Mouse (Mus musculus) kidney, postnatal 0 days (tissue): Measurements from ENCODE around the gene Inpp5e. TPM values are rescaled to one million over a fixed set of nuclear protein-coding genes. Genes with fewer than 3 reads are reported as not detected.

Experiments
- ATAC-seq: fragments of 200-750 bp; cut with Nextera tagmentation; replicated peaks from 2 replicates; pipeline ENCODE4 v1.8.0; 2017; ENCODE audit warnings: low read depth, moderate number of reproducible peaks, moderate TSS enrichment, moderate library complexity; ENCODE audit not compliant: low FRiP score
- DNase-seq: peaks from one replicate; pipeline ENCODE4 v3.0.0-alpha.2; 2016; ENCODE audit warnings: low spot score
- H3K27ac ChIP-seq: fragments of 300-500 bp; sonication (generic); 2 replicates; pipeline ENCODE4 v1.5.1; 2014; ENCODE audit warnings: mild to moderate bottlenecking
- H3K27me3 ChIP-seq: fragments of 300-500 bp; sonication (generic); 2 replicates; pipeline ENCODE4 v1.6.1; 2014; ENCODE audit warnings: low read length, mixed read lengths; ENCODE audit not compliant: insufficient read depth
- H3K36me3 ChIP-seq: fragments of 300-500 bp; sonication (generic); 2 replicates; pipeline ENCODE4 v1.6.1; 2014; ENCODE audit warnings: low read length, mixed read lengths; ENCODE audit not compliant: insufficient read depth
- H3K4me1 ChIP-seq: fragments of 300-500 bp; sonication (generic); replicated peaks from 2 replicates; pipeline ENCODE4 v1.6.1; 2014; ENCODE audit warnings: antibody characterized with exemption, low read length, mixed read lengths; ENCODE audit not compliant: insufficient read depth
- H3K4me2 ChIP-seq: fragments of 300-500 bp; sonication (generic); 2 replicates; pipeline ENCODE4 v1.6.1; 2014; ENCODE audit warnings: mild to moderate bottlenecking, low read length, moderate library complexity, mixed read lengths
- H3K4me3 ChIP-seq: fragments of 300-500 bp; sonication (generic); replicated peaks from 2 replicates; pipeline ENCODE4 v1.5.1; 2014; ENCODE audit warnings: low read depth, low read length
- H3K9ac ChIP-seq: fragments of 300-500 bp; sonication (generic); 2 replicates; pipeline ENCODE4 v1.6.1; 2014; ENCODE audit warnings: low read depth, low read length
- H3K9me3 ChIP-seq: fragments of 300-500 bp; sonication (generic); replicated peaks from 2 replicates; pipeline ENCODE4 v1.6.1; 2016; ENCODE audit warnings: low read length, inconsistent platforms, mixed read lengths
- CTCF ChIP-seq: IDR thresholded peaks from 2 replicates; pipeline ENCODE4 v1.5.1; 2016; ENCODE audit warnings: antibody characterized with exemption, low read depth, mild to moderate bottlenecking, moderate library complexity
- WGBS: fragments of 180-500 bp; shearing (Covaris S2); extraction: QIAGEN DNeasy Blood & Tissue Kit; methylation state at CpG from one replicate; pipeline ENCODE4 v1.1.7; 2014; 5-methylcytosine and 5-hydroxymethylcytosine counted together
- polyA plus RNA-seq: library from polyadenylated mRNA; unstranded; fragments of >200 nt; fragmentation: Nextera tagmentation; extraction: Ambion mirVana; gene quantifications from 2 replicates; pipeline ENCODE4 v1.2.1, GENCODE M21; 2015

Gene Inpp5e
- polyA plus RNA-seq, 1 experiment from 2014 or later = 18.6 TPM

DNA sequence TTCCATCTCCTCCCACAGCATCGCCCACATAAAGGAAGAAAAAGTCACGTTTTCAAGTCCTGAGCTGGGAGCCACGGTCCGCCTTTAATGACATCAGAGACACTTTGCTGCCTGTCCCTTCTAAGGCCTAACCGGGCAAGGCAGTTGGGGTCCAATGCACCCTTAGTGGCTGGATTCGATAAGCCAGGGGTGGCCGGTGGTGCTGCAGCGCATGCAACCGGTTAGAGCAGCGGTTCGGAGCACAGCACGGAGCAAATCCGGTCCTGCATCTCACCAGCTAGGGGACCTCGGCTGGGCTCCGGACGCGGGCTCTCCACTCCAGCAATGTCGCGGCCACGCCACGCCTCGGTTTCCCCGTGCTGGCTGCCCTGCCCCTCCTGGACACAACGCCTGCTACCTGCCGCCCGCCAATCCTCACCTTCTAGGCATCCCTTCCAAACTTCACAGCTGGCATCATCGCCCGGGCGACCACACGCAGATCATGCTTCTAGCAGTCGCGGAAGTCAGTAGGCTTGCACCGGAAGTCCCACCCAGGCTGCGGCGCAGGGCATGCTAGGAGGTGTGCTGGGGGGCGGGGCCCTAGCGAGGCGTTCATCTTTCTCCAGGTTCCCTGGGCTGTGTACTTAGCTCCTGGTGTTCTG, 28.8 kb downstream of the Inpp5e start, which contains the start of gene Snapc4:
TSS of gene Snapc4 (minus strand) at position 523 of the 641 bp plus-strand sequence.
- ATAC-seq = peak; percentile 93
- H3K36me3 ChIP-seq = peaks cover 41% of the 10 kb centered on the region
- peak within 1 kb of the TSS; percentile 78 for H3K4me3 ChIP-seq

GRCm38 (mm10) chr2:26372396-26372795, 36.6 kb downstream of the Inpp5e start:
- H3K9me3 ChIP-seq = no peaks in the 10 kb centered on the region
- H3K4me2 ChIP-seq = no peak overlapping the region
- H3K4me3 ChIP-seq = no peak overlapping the region
- no peak overlapping the region for H3K9ac ChIP-seq
- H3K4me1 ChIP-seq = no peaks in the 10 kb centered on the region
- DNase-seq (no peak), ATAC-seq (no peak)
- H3K27ac ChIP-seq = no peak overlapping the region
- WGBS = 97% methylated on average over 8 of the region's 8 CpGs
- no peak for TF ChIP-seq CTCF
- H3K27me3 ChIP-seq = no peaks in the 10 kb centered on the region
- H3K36me3 ChIP-seq = peaks cover 78% of the 10 kb centered on the region

More for the DNA sequence above, 28.8 kb downstream of the Inpp5e start, which contains the start of gene Snapc4:
- Histone ChIP-seq H3K27me3 (no peaks in the 10 kb centered on the region), H3K9ac (peak within 1 kb of the TSS; percentile 79), H3K4me2 (peak within 1 kb of the TSS; percentile 95), H3K27ac (peak within 1 kb of the TSS; percentile 50), H3K4me1 (peaks cover 4% of the 10 kb centered on the region; the same call in 1 of the 2 replicates), H3K9me3 (no peaks in the 10 kb centered on the region)
- under 1% methylated on average over 38 of the region's 38 CpGs for WGBS
- peak; percentile 94 for DNase-seq
- peak; percentile 2; the same call in 1 of the 2 replicates for TF ChIP-seq CTCF

DNA sequence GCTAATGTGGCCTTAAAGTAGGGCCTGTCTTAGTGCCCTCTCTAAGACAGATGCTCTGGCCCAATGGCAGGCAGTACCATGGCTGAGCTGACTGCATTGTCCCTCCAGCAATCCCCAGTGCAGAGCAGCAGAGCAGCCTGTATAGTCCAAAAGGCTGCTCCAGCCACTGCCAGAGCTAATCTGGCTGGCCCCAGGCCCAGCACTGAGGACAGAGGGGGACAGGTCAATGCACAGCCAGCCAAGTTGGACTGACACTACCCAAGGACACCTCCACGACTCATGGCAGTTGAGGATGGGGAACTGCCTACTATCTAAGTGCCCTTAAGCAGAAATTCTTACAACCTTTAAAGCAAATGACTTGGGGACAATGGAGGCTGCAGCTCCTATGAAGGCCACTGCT, 40.4 kb downstream of the Inpp5e start:
- Histone ChIP-seq H3K4me2 (no peak overlapping the region), H3K36me3 (peaks cover 71% of the 10 kb centered on the region), H3K9me3 (no peaks in the 10 kb centered on the region), H3K27me3 (no peaks in the 10 kb centered on the region), H3K4me1 (no peaks in the 10 kb centered on the region), H3K4me3 (no peak overlapping the region), H3K9ac (no peak overlapping the region), H3K27ac (no peak overlapping the region)
- no peak for ATAC-seq
- 90% methylated on average over 1 of the region's 1 CpGs for WGBS
- no peak for DNase-seq
- TF ChIP-seq CTCF = no peak

DNA sequence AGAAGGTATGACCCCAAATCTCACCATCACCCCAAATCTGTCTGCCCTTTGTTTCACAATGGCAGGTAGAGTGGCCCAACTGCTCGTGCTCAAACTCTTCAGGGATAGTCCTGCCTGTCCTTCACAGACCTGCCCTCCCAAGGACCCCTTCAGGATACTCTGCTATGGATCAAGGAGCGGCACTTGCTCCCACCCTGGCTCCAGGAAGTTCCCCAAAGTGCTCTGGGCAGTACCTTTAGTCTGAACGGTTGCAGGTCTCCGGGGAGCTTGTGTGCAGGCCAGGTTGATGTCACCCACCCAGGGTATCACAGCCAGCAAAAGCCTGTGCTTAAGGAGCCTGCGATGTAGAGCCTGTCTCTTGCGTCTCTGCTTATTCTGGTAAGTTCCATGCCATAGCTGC, 41.1 kb downstream of the Inpp5e start:
- TF ChIP-seq CTCF = no peak
- H3K36me3 ChIP-seq = peaks cover 72% of the 10 kb centered on the region
- no peak overlapping the region for H3K27ac ChIP-seq
- H3K9me3 ChIP-seq = no peaks in the 10 kb centered on the region
- ATAC-seq (no peak), DNase-seq (no peak)
- WGBS = 92% methylated on average over 6 of the region's 6 CpGs
- H3K9ac ChIP-seq = no peak overlapping the region
- H3K27me3 ChIP-seq = no peaks in the 10 kb centered on the region
- H3K4me1 ChIP-seq = no peaks in the 10 kb centered on the region
- H3K4me3 ChIP-seq = no peak overlapping the region
- H3K4me2 ChIP-seq = no peak overlapping the region

DNA sequence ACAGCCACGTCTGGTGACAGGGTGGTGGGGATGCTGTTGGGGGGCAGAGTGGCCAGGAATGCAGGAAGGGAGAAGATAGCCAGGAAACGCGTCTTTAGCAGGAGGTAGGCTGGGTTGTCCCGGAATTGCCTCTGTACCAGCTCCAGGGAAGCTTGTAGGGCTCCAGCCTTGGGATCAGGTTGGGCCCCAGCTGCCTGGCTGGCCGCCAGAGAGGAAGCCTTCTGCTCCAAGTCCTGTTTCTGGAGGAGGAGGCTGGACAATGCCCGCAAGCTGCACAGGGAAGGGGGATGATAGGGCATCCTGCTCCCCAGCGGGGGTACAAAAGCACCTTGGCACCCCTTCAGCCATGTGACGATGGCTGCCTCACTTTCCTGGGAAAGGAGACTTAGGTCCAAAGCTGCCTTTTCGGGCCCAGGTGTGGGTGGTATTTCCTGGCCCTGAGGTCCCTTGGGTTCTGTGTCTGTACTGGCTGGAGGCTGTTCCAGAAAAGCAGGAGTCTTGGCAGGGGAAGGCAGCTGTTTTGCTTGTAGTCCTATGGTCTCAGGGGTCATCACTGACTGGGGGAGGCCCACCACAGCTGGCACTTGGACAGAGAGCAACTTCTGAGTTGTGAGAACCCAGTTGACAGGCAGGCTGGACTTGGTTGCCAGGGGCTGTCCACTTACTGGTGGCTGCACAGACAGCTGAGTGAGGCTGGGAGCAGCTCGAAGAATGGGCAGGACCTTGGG, 44.1 kb downstream of the Inpp5e start:
- no peaks in the 10 kb centered on the region for H3K4me1 ChIP-seq
- H3K36me3 ChIP-seq = peaks cover 55% of the 10 kb centered on the region
- H3K9ac ChIP-seq = no peak overlapping the region
- H3K9me3 ChIP-seq = no peaks in the 10 kb centered on the region
- H3K4me2 ChIP-seq = no peak overlapping the region
- no peaks in the 10 kb centered on the region for H3K27me3 ChIP-seq
- H3K27ac ChIP-seq = no peak overlapping the region
- WGBS = 69% methylated on average over 10 of the region's 10 CpGs
- DNase-seq = peak; percentile 28
- ATAC-seq = no peak
- no peak overlapping the region for H3K4me3 ChIP-seq
- TF ChIP-seq CTCF = no peak

DNA sequence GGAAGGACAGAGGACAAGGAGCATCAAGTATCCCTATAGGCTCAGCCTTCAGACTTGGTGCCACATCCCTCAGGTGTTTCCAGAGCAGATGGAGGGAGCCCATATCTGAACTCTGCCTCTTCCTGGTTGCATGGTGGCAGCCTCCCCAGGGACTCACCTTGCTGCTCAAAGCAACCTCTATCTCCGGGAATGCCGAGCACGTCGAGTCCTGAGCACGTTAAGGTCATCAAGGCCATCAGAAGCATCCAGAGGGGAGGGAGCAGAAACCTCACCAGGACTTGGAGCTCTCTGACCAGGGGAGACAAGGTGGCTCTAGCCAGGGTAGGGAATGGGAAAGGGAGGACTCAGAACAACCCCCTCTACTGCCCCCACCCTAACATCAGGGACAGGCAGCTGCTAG, 45.5 kb downstream of the Inpp5e start:
- H3K36me3 ChIP-seq = peaks cover 44% of the 10 kb centered on the region
- WGBS = 62% methylated on average over 5 of the region's 5 CpGs
- no peak for ATAC-seq

More for the DNA sequence above, 45.5 kb downstream of the Inpp5e start:
- TF ChIP-seq CTCF = no peak
- Histone ChIP-seq H3K27ac (no peak overlapping the region), H3K4me1 (no peaks in the 10 kb centered on the region), H3K9ac (no peak overlapping the region), H3K9me3 (no peaks in the 10 kb centered on the region), H3K4me2 (no peak overlapping the region), H3K27me3 (no peaks in the 10 kb centered on the region), H3K4me3 (no peak overlapping the region)
- no peak for DNase-seq
